Mouse (Mus musculus): Measurements from ENCODE around the gene Pram1.

- TF ChIP-seq TAL1 (conservative IDR thresholded peaks at IDR 0.05; ENCODE audit: low read depth, low read length) (no peak), CTCF (IDR thresholded peaks at IDR 0.05; ENCODE audit: low read depth, low read length) (no peak), GATA1 (IDR thresholded peaks at IDR 0.05; ENCODE audit: borderline replicate concordance, low read length) (no peak), POLR2AphosphoS5 (IDR thresholded peaks at IDR 0.05; ENCODE audit: insufficient replicate concordance, low read depth, low read length) (no peak), GATA2 (IDR thresholded peaks at IDR 0.05; ENCODE audit: borderline replicate concordance, low read depth, low read length) (no peak)
Measured at GRCm38 (mm10) chr17:33684671-33685231, 46.9 kb downstream of the Pram1 start.

All from G1E (cell line).